Mouse (Mus musculus): ENCODE measurements around the gene Nup155. TPM values are rescaled to one million over a fixed set of nuclear protein-coding genes. Genes with fewer than 3 reads are reported as not detected.

Gene Nup155
- polyA plus RNA-seq, 1 experiment from 2014 or later = 9.1 TPM

DNA sequence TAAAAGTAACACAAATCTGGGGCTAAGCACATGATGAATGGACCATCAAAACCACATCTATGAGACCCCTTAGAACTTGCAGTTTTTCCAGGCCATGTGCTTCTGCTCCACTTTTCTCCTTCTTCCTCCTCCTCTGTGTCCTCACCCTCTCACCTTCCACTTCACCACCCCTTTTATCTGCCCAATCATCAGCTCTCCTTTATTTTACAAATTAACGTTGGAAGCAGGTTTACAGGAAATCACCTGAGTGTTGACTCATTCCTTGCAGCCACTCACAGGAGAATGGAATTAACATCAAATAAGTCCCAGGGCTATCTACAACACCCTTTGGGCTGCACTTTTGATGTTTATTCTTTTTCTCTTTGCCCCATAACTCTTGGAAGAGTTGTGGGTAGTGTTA, 52.8 kb downstream of the Nup155 start:
- Histone ChIP-seq H3K4me3 (ENCODE audit: low read depth, low read length) (no peak overlapping the region), H3K36me3 (ENCODE audit: control insufficient read depth, insufficient read depth) (peaks cover 22% of the 10 kb centered on the region), H3K4me2 (ENCODE audit: low read depth, low read length) (no peak overlapping the region), H3K27ac (ENCODE audit: low read length) (no peak overlapping the region), H3K4me1 (ENCODE audit: control insufficient read depth, low read depth, low read length) (no peaks in the 10 kb centered on the region), H3K27me3 (ENCODE audit: control insufficient read depth, insufficient read depth, low read depth, low read length) (no peaks in the 10 kb centered on the region), H3K9ac (ENCODE audit: low read depth, low read length) (no peak overlapping the region), H3K9me3 (replicated peaks; ENCODE audit: control insufficient read depth, low read length) (no peaks in the 10 kb centered on the region)
- WGBS (ENCODE audit: insufficient replicate concordance) = 60% methylated on average over 1 of the region's 1 CpGs
- no peak for ATAC-seq (ENCODE audit: low read depth)

DNA sequence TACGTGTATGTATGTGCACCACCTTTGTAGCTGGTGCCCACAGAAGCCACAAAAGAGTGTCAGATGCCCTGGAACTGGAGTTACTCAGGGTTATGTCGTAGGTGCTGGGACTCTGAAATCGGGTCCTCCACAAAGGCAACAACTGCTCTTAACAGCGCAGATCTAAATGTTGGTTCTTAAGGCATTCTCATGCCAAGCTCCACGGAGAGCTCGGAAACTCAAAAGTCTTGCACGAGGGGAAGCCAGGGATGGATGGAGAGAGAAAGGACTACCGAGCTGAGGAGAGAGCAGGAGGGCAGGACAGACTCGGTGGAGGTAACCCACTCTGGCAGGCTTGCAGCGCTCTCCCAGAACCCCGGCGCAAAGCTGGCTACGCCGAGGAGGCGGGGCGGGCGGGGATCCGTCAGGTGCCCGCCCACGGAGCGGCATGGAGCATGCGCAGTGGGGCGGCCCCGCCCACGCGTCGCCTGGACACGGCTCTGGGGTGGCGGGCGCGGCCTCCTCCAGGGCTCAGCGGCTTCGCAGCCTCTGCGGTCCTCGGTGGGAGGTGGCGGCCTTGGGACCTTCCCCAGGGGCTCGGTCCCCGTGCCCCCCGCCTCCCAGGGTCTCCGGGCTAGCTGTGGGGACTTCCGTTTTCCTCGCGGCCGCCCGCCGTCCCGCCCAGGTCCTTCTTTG, 59.7 kb downstream of the Nup155 start, which contains the start of gene Cplane1:
Gene Cplane1 (plus strand): TSS at position 516 of the 675 bp plus-strand sequence.
- peak; percentile 99 for ATAC-seq (ENCODE audit: low read depth)
- no peaks in the 10 kb centered on the region for H3K27me3 ChIP-seq (ENCODE audit: control insufficient read depth, insufficient read depth, low read depth, low read length)
- no peaks in the 10 kb centered on the region for H3K9me3 ChIP-seq (replicated peaks; ENCODE audit: control insufficient read depth, low read length)
- H3K9ac ChIP-seq (ENCODE audit: low read depth, low read length) = peak within 1 kb of the TSS; percentile 84
- peak within 1 kb of the TSS; percentile 83 for H3K4me3 ChIP-seq (ENCODE audit: low read depth, low read length)
- H3K4me1 ChIP-seq (ENCODE audit: control insufficient read depth, low read depth, low read length) = peaks cover 4% of the 10 kb centered on the region; the same call in 1 of the 2 replicates
- WGBS (ENCODE audit: insufficient replicate concordance) = under 1% methylated on average over 45 of the region's 47 CpGs
- peak within 1 kb of the TSS; percentile 100 for H3K4me2 ChIP-seq (ENCODE audit: low read depth, low read length)
- H3K36me3 ChIP-seq (ENCODE audit: control insufficient read depth, insufficient read depth) = no peaks in the 10 kb centered on the region
- peak within 1 kb of the TSS; percentile 48; the same call in 1 of the 2 replicates for H3K27ac ChIP-seq (ENCODE audit: low read length)

DNA sequence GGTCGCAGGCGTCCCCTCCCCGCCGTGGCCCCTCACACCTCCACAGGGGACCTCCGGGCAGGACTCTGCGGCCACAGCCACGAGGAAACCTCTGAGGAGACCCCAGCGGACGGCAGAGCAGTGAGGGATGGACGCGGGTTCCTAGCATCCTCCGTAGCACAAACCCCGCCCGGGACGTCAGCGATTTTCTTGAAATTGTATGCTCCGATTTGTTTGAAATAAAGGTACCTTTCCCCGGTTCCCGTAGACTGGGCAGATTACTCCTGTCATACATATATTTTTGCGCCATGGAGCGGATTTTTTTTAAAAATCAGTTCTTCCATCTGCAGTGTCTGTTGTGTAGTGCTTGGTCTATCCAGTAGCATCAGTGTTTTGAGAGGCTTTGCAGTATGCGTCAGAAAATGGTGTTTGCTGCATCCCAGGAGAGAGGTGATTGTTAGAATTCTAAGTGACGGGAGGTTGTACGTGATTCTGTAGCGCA, 60.2 kb downstream of the Nup155 start:
- WGBS (ENCODE audit: insufficient replicate concordance) = under 1% methylated on average over 25 of the region's 25 CpGs
- no peaks in the 10 kb centered on the region for H3K9me3 ChIP-seq (replicated peaks; ENCODE audit: control insufficient read depth, low read length)
- H3K4me2 ChIP-seq (ENCODE audit: low read depth, low read length) = peak overlapping the region; percentile 100
- H3K9ac ChIP-seq (ENCODE audit: low read depth, low read length) = peak overlapping the region; percentile 84
- H3K27ac ChIP-seq (ENCODE audit: low read length) = no peak overlapping the region
- peak; percentile 30; the same call in 1 of the 2 replicates for ATAC-seq (ENCODE audit: low read depth)
- peak overlapping the region; percentile 83 for H3K4me3 ChIP-seq (ENCODE audit: low read depth, low read length)
- H3K36me3 ChIP-seq (ENCODE audit: control insufficient read depth, insufficient read depth) = no peaks in the 10 kb centered on the region
- H3K4me1 ChIP-seq (ENCODE audit: control insufficient read depth, low read depth, low read length) = peaks cover 4% of the 10 kb centered on the region; the same call in 1 of the 2 replicates
- no peaks in the 10 kb centered on the region for H3K27me3 ChIP-seq (ENCODE audit: control insufficient read depth, insufficient read depth, low read depth, low read length)

DNA sequence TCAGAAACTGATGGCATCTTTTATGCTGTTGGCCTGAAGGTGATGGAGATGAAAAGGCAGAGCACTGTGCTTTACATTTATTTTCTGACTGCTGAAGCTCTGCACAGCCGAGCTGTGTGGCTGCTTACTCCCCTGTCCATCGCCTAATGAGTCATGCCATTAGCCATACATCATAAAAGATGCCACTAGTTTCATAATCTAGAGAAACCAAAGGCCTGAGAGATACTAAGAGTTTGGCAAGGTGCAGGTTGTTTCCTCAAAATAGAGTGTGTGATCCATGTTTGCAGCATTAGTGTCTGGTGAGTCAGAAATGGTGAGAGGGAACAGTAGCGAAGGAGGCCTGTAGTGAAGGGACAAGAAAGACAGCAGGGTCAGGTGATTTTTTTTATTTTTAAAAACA, 80.5 kb downstream of the Nup155 start:
- H3K4me2 ChIP-seq (ENCODE audit: low read depth, low read length) = no peak overlapping the region
- H3K27me3 ChIP-seq (ENCODE audit: control insufficient read depth, insufficient read depth, low read depth, low read length) = no peaks in the 10 kb centered on the region
- no peaks in the 10 kb centered on the region for H3K9me3 ChIP-seq (replicated peaks; ENCODE audit: control insufficient read depth, low read length)
- no peak overlapping the region for H3K27ac ChIP-seq (ENCODE audit: low read length)
- 73% methylated on average over 3 of the region's 3 CpGs for WGBS (ENCODE audit: insufficient replicate concordance)
- H3K4me1 ChIP-seq (ENCODE audit: control insufficient read depth, low read depth, low read length) = no peaks in the 10 kb centered on the region
- H3K4me3 ChIP-seq (ENCODE audit: low read depth, low read length) = no peak overlapping the region
- ATAC-seq (ENCODE audit: low read depth) = no peak
- H3K9ac ChIP-seq (ENCODE audit: low read depth, low read length) = no peak overlapping the region
- no peaks in the 10 kb centered on the region; the same call in 1 of the 2 replicates for H3K36me3 ChIP-seq (ENCODE audit: control insufficient read depth, insufficient read depth)

DNA sequence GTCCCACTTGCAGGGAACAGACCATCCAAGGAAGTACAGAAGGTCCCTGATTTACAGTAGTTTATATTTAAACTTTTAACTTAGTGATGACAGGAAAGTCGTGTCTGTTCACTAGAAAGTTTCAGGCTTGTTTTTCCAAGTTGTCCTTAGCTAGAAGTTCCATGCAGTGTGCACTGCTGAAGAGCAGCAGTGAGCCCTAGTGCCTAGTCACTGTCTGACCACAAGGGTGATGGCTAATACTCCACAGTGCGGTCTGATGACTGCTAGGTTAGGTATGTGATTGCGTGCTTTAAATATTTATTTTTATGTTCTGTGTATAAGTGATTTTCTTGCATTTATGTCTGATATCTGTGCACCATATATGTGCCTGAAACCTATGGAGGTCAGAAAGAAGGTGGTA, 81.4 kb downstream of the Nup155 start:
- no peak for ATAC-seq (ENCODE audit: low read depth)
- WGBS (ENCODE audit: insufficient replicate concordance) = 77% methylated on average over 3 of the region's 3 CpGs

DNA sequence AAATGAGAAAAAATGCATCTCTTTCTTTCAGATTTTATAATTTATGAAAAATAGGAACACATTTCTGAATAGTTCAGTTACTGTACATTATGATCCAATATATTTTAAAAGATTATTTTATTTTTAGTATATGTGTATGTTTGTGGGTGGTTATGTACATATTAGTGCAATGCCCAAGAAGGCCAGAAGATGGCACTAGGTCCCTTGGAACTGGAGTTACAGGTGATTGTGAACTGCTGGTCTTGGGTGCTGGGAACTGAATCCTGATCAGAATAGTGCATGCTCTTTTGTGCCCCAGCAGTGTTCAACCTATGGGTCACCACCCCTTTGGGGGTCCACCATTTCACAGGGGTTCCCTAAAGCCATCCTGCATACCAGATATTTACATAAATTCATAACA, 91.2 kb downstream of the Nup155 start:
- H3K4me3 ChIP-seq (ENCODE audit: low read depth, low read length) = no peak overlapping the region
- no peaks in the 10 kb centered on the region for H3K4me1 ChIP-seq (ENCODE audit: control insufficient read depth, low read depth, low read length)
- no peaks in the 10 kb centered on the region for H3K27me3 ChIP-seq (ENCODE audit: control insufficient read depth, insufficient read depth, low read depth, low read length)
- H3K4me2 ChIP-seq (ENCODE audit: low read depth, low read length) = no peak overlapping the region
- H3K36me3 ChIP-seq (ENCODE audit: control insufficient read depth, insufficient read depth) = no peaks in the 10 kb centered on the region; the same call in none of the 2 replicates
- no peak overlapping the region for H3K27ac ChIP-seq (ENCODE audit: low read length)
- no peak for ATAC-seq (ENCODE audit: low read depth)
- no peak overlapping the region for H3K9ac ChIP-seq (ENCODE audit: low read depth, low read length)
- H3K9me3 ChIP-seq (replicated peaks; ENCODE audit: control insufficient read depth, low read length) = peaks cover 2% of the 10 kb centered on the region; the same call in 1 of the 2 replicates

More for the DNA sequence above, 81.4 kb downstream of the Nup155 start:
- H3K27ac ChIP-seq (ENCODE audit: low read length) = no peak overlapping the region
- H3K27me3 ChIP-seq (ENCODE audit: control insufficient read depth, insufficient read depth, low read depth, low read length) = no peaks in the 10 kb centered on the region
- no peak overlapping the region for H3K4me3 ChIP-seq (ENCODE audit: low read depth, low read length)
- no peaks in the 10 kb centered on the region for H3K4me1 ChIP-seq (ENCODE audit: control insufficient read depth, low read depth, low read length)
- no peaks in the 10 kb centered on the region; the same call in 1 of the 2 replicates for H3K36me3 ChIP-seq (ENCODE audit: control insufficient read depth, insufficient read depth)
- H3K4me2 ChIP-seq (ENCODE audit: low read depth, low read length) = no peak overlapping the region
- H3K9ac ChIP-seq (ENCODE audit: low read depth, low read length) = no peak overlapping the region
- no peaks in the 10 kb centered on the region for H3K9me3 ChIP-seq (replicated peaks; ENCODE audit: control insufficient read depth, low read length)

DNA sequence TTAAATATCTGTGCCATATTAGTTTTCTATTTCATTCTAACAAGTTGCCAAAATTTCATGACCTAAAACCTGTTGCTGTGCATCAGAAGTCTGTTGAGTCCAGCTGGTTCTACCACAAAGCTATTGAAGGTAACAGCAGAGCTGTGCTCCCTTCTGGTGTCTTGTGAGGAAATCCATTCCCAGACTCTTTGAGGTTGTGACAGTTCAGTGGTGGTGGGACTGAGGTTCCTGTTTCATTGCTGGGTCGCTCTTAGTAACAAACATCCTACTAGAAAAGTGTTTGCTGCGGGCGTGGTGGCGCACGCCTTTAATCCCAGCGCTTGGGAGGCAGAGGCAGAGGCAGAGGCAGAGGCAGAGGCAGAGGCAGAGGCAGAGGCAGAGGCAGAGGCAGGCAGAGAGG, 99.3 kb downstream of the Nup155 start:
- H3K36me3 ChIP-seq (ENCODE audit: control insufficient read depth, insufficient read depth) = no peaks in the 10 kb centered on the region
- no peak overlapping the region for H3K4me3 ChIP-seq (ENCODE audit: low read depth, low read length)
- no peak overlapping the region for H3K4me2 ChIP-seq (ENCODE audit: low read depth, low read length)
- no peaks in the 10 kb centered on the region for H3K4me1 ChIP-seq (ENCODE audit: control insufficient read depth, low read depth, low read length)
- no peaks in the 10 kb centered on the region for H3K27me3 ChIP-seq (ENCODE audit: control insufficient read depth, insufficient read depth, low read depth, low read length)
- 73% methylated on average over 6 of the region's 6 CpGs for WGBS (ENCODE audit: insufficient replicate concordance)
- no peak for ATAC-seq (ENCODE audit: low read depth)
- H3K9me3 ChIP-seq (replicated peaks; ENCODE audit: control insufficient read depth, low read length) = no peaks in the 10 kb centered on the region
- no peak overlapping the region for H3K27ac ChIP-seq (ENCODE audit: low read length)
- no peak overlapping the region for H3K9ac ChIP-seq (ENCODE audit: low read depth, low read length)

Other genes starting within 250 kb of the Nup155 start
- gene Wdr70, start 10.1 kb upstream of the Nup155 start, polyA plus RNA-seq (2015; fragmentation: Nextera tagmentation; extraction: Ambion mirVana) = 18.1 and 19.9 TPM in 2 replicates
- gene Cplane1, start 59.8 kb downstream of the Nup155 start, polyA plus RNA-seq (2015; fragmentation: Nextera tagmentation; extraction: Ambion mirVana) = 0.54 and 0.64 TPM in 2 replicates